Mouse (Mus musculus) liver, adult 2 months (tissue): Measurements from ENCODE around the gene Tnfrsf12a.

Experiments
- CTCF ChIP-seq: fragments of 200-500 bp; IDR thresholded peaks from 2 replicates; pipeline ENCODE4 v1.5.1; 2011; ENCODE audit warnings: low read depth, low read length, control low read depth
- POLR2A ChIP-seq: fragments of 200-500 bp; IDR thresholded peaks from 2 replicates; pipeline ENCODE4 v1.6.1; 2011; ENCODE audit warnings: low read length, control low read depth; ENCODE audit not compliant: insufficient read depth; ENCODE audit errors: extremely low read depth

- TF ChIP-seq CTCF (no peak), POLR2A (no peak)
These were observed 46.0 kb downstream of the Tnfrsf12a start for GRCm38 (mm10) chr17:23631241-23631640.
